Comparison of ENCODE assay signal across 17 mouse cellular contexts in the genomic region with DNA sequence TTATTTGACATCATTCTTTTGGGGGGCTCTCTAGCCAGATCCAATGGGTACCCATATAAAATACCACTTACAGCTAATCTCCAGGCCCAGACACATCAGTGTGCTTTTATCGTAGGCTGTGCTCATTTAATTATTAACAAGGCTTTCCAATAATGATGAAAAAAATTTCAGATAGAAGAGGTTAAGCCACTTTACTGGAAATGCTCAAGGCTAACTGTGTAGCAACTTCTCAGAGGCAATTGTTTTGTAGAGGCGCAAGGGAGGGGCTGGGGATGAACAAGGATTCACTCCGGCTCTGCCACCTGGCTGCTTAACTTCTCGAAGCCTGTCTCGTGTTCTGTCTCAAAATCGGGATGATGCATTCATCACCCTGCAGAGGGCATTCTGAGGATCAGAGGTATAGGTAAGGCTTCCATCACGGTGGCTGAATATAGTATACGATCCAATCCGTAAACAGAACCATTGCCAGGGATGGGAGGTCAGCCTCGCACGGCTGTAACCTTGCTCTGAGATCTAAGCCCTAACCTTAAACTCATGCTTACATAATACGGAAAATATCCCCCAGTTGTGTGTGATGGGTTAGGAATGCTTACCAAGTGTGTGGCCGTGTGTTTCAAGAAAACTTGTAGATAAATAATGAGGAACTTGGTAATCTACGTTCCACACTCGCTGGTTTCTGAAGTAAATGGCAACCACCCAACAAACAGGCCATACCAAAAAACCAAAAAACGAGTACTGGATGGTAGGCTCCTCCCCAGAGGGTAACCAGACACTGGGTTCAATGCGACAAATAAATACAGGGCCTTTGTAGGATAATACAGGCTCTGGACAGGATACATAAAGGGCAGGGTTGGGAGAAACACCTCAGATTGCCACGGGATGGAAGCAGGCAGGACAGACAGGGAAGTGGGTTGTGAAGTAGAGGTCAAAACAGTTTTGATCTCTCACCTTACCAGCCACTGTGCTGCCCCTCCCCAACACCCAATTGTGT. TPM values are rescaled to one million over a fixed set of nuclear protein-coding genes. Genes with fewer than 3 reads are reported as not detected.
DNase-seq lines count a peak whose midpoint lies in the region; ATAC-seq and TF ChIP-seq lines count a peak whose summit lies in the region.
"Had no signal": no experiment of that assay in that cellular context is flagged by ENCODE, and none has a peak within 500 bp of the region (broad histone marks: within the 10 kb centered on the region; RNA-seq: fewer than 3 reads in every experiment).

No protein-coding gene starts in this region.

- peak overlapping the region; percentile 92 for H3K27ac ChIP-seq in liver, embryonic 13.5 days
- H3K27ac ChIP-seq in spleen, adult 2 months (ENCODE audit: insufficient read depth, low read length), result peak overlapping the region; percentile 74
- H3K27ac ChIP-seq in forebrain, embryonic 10.5 days, result no peak overlapping the region
- H3K27ac ChIP-seq: embryonic facial prominence, embryonic 12.5 days; hindbrain, embryonic 14.5 days; intestine, embryonic 15.5 days; neural tube, embryonic 15.5 days had no signal

- peak; percentile 74 for ATAC-seq in common myeloid progenitor, adult 5-6 weeks (replicated peaks; ENCODE audit: low read depth, poor library complexity, severe bottlenecking)
- ATAC-seq in liver, embryonic 13.5 days (ENCODE audit: low read depth), result peak; percentile 36
- ATAC-seq: intestine, embryonic 15.5 days had no signal

- no peaks in the 10 kb centered on the region for H3K9me3 ChIP-seq in liver, embryonic 13.5 days (replicated peaks)
- H3K9me3 ChIP-seq in forebrain, embryonic 10.5 days, result no peaks in the 10 kb centered on the region
- H3K9me3 ChIP-seq: embryonic facial prominence, embryonic 12.5 days; intestine, embryonic 15.5 days; neural tube, embryonic 15.5 days had no signal

- peaks cover 25% of the 10 kb centered on the region for H3K27me3 ChIP-seq in liver, embryonic 13.5 days
- H3K27me3 ChIP-seq in spleen, adult 2 months (ENCODE audit: control insufficient read depth, insufficient read depth, low read length), result peaks cover 6% of the 10 kb centered on the region; the same call in 1 of the 2 replicates
- peaks cover 54% of the 10 kb centered on the region for H3K27me3 ChIP-seq in forebrain, embryonic 10.5 days (ENCODE audit: poor library complexity, severe bottlenecking)

- DNase-seq in MEL-GATA-1-ER (ENCODE audit: extremely low read depth, low read depth), result peak; percentile 99
- DNase-seq in liver, embryonic 13.5 days, result peak; percentile 44
- no peak for DNase-seq in spleen, adult 2 months (ENCODE audit: low read depth in 1 of 2, low spot score in 2 of 2)
- no peak for DNase-seq in kidney, adult 8-10 months
- no peak for DNase-seq in layer of hippocampus, postnatal 36 days
- DNase-seq in forebrain, embryonic 10.5 days (ENCODE audit: extremely low spot score, low spot score), result no peak
- DNase-seq: cerebellum, adult 2 months; gastrocnemius, postnatal 25 days; kidney, postnatal 14 days; layer of hippocampus, adult 9-11 months had no signal

- H3K36me3 ChIP-seq in liver, embryonic 13.5 days, result no peaks in the 10 kb centered on the region
- no peaks in the 10 kb centered on the region for H3K36me3 ChIP-seq in spleen, adult 2 months (ENCODE audit: control insufficient read depth, insufficient read depth, low read length)
- no peaks in the 10 kb centered on the region for H3K36me3 ChIP-seq in forebrain, embryonic 10.5 days (replicated peaks)
- H3K36me3 ChIP-seq: embryonic facial prominence, embryonic 12.5 days; intestine, embryonic 15.5 days; neural tube, embryonic 15.5 days had no signal

- no peak for TF ChIP-seq CTCF in spleen, adult 2 months (IDR thresholded peaks at IDR 0.05; ENCODE audit: extremely low read depth, insufficient read depth, insufficient read length, insufficient replicate concordance)

- 40% methylated on average over 18 of the region's 18 CpGs for WGBS in liver, embryonic 13.5 days (ENCODE audit: insufficient replicate concordance)
- WGBS in spleen, adult 2 months, result 56% methylated on average over 18 of the region's 18 CpGs
- WGBS in forebrain, embryonic 10.5 days, result 85% methylated on average over 18 of the region's 18 CpGs

- peak overlapping the region; percentile 16 for H3K4me3 ChIP-seq in liver, embryonic 13.5 days (replicated peaks)
- H3K4me3 ChIP-seq in spleen, adult 2 months (ENCODE audit: extremely low read depth, insufficient read depth, insufficient read length), result no peak overlapping the region
- H3K4me3 ChIP-seq in forebrain, embryonic 10.5 days, result no peak overlapping the region
- H3K4me3 ChIP-seq: embryonic facial prominence, embryonic 12.5 days; intestine, embryonic 15.5 days; myocyte; neural tube, embryonic 15.5 days had no signal

- no peak for TF ChIP-seq POLR2A in spleen, adult 2 months (IDR thresholded peaks at IDR 0.05; ENCODE audit: low read depth, low read length)

- H3K4me1 ChIP-seq in liver, embryonic 13.5 days (replicated peaks), result peaks cover 97% of the 10 kb centered on the region
- no peaks in the 10 kb centered on the region for H3K4me1 ChIP-seq in spleen, adult 2 months (ENCODE audit: control insufficient read depth, insufficient read depth, insufficient read length)
- peaks cover 8% of the 10 kb centered on the region for H3K4me1 ChIP-seq in forebrain, embryonic 10.5 days
- H3K4me1 ChIP-seq: embryonic facial prominence, embryonic 12.5 days had no signal

- peak overlapping the region; percentile 49 for H3K4me2 ChIP-seq in liver, embryonic 13.5 days
- H3K4me2 ChIP-seq: embryonic facial prominence, embryonic 12.5 days; hindbrain, embryonic 14.5 days; intestine, embryonic 15.5 days; midbrain, embryonic 11.5 days; neural tube, embryonic 15.5 days had no signal

- H3K9ac ChIP-seq in liver, embryonic 13.5 days, result peak overlapping the region; percentile 62
- H3K9ac ChIP-seq: embryonic facial prominence, embryonic 12.5 days; hindbrain, embryonic 14.5 days; intestine, embryonic 15.5 days; neural tube, embryonic 15.5 days had no signal

RNA-seq across cellular contexts. Expression of a gene that starts 4.9 kb away (rescaled TPM):
- 7.8 and 11.7 TPM in 2 replicates for total RNA-seq in common myeloid progenitor, adult 5-6 weeks (2017)
- polyA plus RNA-seq in liver, embryonic 13.5 days (2015; fragmentation: Nextera tagmentation; extraction: Ambion mirVana), result 8.4 and 8.5 TPM in 2 replicates
- polyA plus RNA-seq in spleen, adult 2 months (2012; rRNA removed), result 16.5 and 21.3 TPM in 2 replicates
- total RNA-seq in layer of hippocampus, postnatal 36 days (2021), result 10 to 100 TPM; 50.6 to 51.6 TPM
- polyA plus RNA-seq in forebrain, embryonic 10.5 days (2016; fragmentation: Nextera tagmentation; extraction: Ambion mirVana), result 0.07 and 0.12 TPM in 2 replicates

RNA-seq across cellular contexts. Expression of a gene that starts 42.7 kb away (rescaled TPM):
- 204 and 227 TPM in 2 replicates for total RNA-seq in common myeloid progenitor, adult 5-6 weeks (2017)
- 87.5 and 114 TPM in 2 replicates for polyA plus RNA-seq in liver, embryonic 13.5 days (2015; fragmentation: Nextera tagmentation; extraction: Ambion mirVana)
- polyA plus RNA-seq in spleen, adult 2 months (2012; rRNA removed), result 1.6 and 1.7 TPM in 2 replicates
- total RNA-seq in layer of hippocampus, postnatal 36 days (2021), result 10 to 100 TPM; 67.0 to 68.8 TPM
- 142 and 152 TPM in 2 replicates for polyA plus RNA-seq in forebrain, embryonic 10.5 days (2016; fragmentation: Nextera tagmentation; extraction: Ambion mirVana)

Comparison
In these comparisons a context has a peak if more than half of its experiments do, and no peak if none do; other contexts are left out.
1. DNase-seq: peak in MEL-GATA-1-ER (single experiment) and liver, embryonic 13.5 days (single experiment); none in spleen, adult 2 months (0 of 2), kidney, adult 8-10 months (0 of 2), layer of hippocampus, postnatal 36 days (0 of 2) and forebrain, embryonic 10.5 days (single experiment).
2. RNA of a gene that starts 42.7 kb away (polyA plus RNA-seq): 142 to 152 TPM in forebrain, embryonic 10.5 days and 87.5 to 114 TPM in liver, embryonic 13.5 days; 1.6 to 1.7 TPM in spleen, adult 2 months; every median in the first group is over 10 times any median in the second.